Mouse (Mus musculus): ENCODE results near the gene Tapbpl.

DNA sequence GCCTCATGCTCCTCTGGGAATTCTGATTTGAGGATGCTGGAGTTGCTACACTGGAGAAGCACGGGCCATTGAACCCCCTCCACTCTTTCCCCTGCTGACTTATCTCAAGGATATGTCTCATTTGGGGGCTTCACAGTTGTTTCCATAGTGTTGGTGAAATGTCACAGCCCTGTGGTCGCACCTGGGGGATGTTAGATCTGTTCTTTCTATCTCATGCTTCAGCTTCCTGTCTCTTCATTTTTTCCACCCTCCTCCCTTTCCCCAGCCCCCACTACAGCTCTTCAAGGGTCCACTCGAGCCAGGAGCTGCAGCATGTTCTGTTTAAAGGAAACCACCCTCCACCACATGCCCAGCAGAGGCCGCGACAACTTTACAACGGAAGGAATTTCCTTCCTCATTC, 6.7 kb upstream of the Tapbpl start:
- TF ChIP-seq POLR2A (IDR thresholded peaks at IDR 0.05; ENCODE audit: insufficient read depth, low read depth, low read length) (no peak), CTCF (IDR thresholded peaks at IDR 0.05) (no peak), EP300 (IDR thresholded peaks at IDR 0.05; ENCODE audit: insufficient read depth, low read depth, low read length) (no peak)

All from heart, adult 2 months (tissue).